Mouse (Mus musculus) embryonic fibroblast, embryonic 13.5 days (primary cell): Measurements from ENCODE around the gene Ift22.

Experiments
- CTCF ChIP-seq: IDR thresholded peaks from 2 replicates; pipeline ENCODE4 v1.5.1; 2011; ENCODE audit warnings: mild to moderate bottlenecking, control low read depth, low read length, moderate library complexity, borderline replicate concordance; ENCODE audit not compliant: insufficient read depth
- POLR2A ChIP-seq: IDR thresholded peaks from 2 replicates; pipeline ENCODE4 v1.6.1; 2011; ENCODE audit warnings: low read depth, mild to moderate bottlenecking, control low read depth, low read length, moderate library complexity

DNA sequence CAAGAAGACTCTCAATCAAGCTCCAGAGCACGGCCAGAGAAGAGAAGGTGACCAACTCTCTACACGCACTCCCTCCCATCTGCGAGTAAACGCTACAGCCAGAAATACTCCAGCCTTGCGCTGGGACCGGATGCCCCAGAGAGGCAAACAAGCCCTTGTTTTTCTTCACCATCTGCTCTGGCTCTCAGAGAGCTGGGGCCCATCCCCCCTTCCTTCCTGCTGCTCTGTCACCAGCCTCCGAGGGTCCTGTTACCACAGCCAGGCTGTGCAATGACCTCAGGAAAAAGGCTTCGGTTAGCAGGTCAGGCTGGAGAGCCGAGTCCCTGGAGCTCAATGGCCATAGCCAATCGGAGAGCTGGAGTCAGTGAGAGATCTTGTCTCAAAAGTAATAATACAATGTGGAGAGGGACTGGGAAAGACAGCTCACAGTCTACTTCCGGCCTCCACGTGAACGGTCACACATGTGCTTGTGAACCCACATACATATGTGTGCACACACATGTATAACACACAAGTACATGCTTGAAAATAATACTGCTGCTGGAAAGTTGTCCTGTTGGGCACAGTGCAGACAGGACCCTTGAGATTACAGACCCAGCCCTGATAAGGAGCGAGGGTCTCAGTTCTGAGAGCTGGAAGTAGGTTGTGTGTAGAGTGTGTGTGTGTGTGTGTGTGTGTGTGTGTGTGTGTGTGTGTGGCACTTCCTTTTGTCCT lies 43.8 kb upstream of the Ift22 start:
- no peak for TF ChIP-seq CTCF
- no peak for TF ChIP-seq POLR2A
